Comparison of ENCODE assay signal across 1 mouse cellular context in the genomic region with DNA sequence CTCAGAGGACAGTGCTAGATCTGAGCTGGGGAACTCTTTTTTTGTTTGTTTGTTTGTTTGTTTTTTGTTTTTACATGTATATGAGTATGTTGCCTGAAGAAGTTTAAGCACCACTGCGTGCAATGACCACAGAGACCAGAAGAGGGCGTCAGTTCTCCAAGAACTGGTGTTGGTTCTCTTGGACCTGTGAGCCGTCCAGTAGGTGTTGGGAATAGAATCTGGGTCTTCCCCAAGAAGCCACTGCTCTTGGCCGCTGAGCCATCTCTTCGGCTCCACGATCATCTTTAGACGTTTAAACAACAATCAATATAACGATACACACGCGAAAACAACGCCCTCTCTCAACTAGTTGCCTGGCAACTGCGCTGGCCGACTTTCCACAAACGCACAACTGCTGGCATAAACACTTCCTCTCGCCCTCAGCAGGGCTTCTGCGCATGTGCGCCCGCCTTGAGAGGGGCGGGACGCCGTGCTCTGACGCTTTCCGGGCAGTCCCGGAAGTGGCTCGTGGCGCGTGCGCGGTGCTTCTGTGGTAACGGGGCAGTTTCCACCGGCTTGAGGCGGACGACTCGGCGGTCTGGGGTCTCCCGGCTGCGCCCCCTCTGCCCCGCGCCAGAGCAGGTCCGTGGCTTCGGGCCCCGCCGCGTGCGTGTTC.
TF ChIP-seq lines count a peak whose summit lies in the region.

A gene (plus strand): TSS at position 488 of the 655 bp plus-strand sequence.

TF ChIP-seq in CH12.LX, 34 proteins besides CTCF, POLR2A, EP300 and RAD21 (continued from another document):
- TF ChIP-seq TBP (conservative IDR thresholded peaks at IDR 0.05; ENCODE audit: low read depth, low read length): peak; percentile 59; the same call in 1 of the 2 replicates
- peak; percentile 97 for TF ChIP-seq ELF1 (IDR thresholded peaks at IDR 0.05; ENCODE audit: low read depth, low read length)
- TF ChIP-seq SMC3 (IDR thresholded peaks at IDR 0.05; ENCODE audit: low read depth, low read length): peak; percentile 96
- peak; percentile 72; the same call in 1 of the 2 replicates for TF ChIP-seq SIN3A (IDR thresholded peaks at IDR 0.05; ENCODE audit: low read length)
- TF ChIP-seq CHD1 (IDR thresholded peaks at IDR 0.05; ENCODE audit: low read depth, low read length): no peak
- TF ChIP-seq KAT2A (IDR thresholded peaks at IDR 0.05; ENCODE audit: insufficient replicate concordance, low read length): peak; percentile 74; the same call in 1 of the 2 replicates
- peak; percentile 94 for TF ChIP-seq HCFC1 (IDR thresholded peaks at IDR 0.05; ENCODE audit: low read depth, low read length)
- TF ChIP-seq BHLHE40 (IDR thresholded peaks at IDR 0.05; ENCODE audit: low read depth, low read length): peak; percentile 80
- peak; percentile 86; the same call in 1 of the 2 replicates for TF ChIP-seq MXI1 (IDR thresholded peaks at IDR 0.05; ENCODE audit: low read depth, low read length)
- TF ChIP-seq ZC3H11A (IDR thresholded peaks at IDR 0.05; ENCODE audit: low read depth, low read length): peak; percentile 76
- TF ChIP-seq TCF12 (IDR thresholded peaks at IDR 0.05; ENCODE audit: low read depth, low read length): peak; percentile 79
- no peak for TF ChIP-seq RCOR1 (conservative IDR thresholded peaks at IDR 0.05; ENCODE audit: low read depth, low read length)
